Mouse (Mus musculus) hindbrain, postnatal 0 days (tissue): ENCODE results near the gene Pdcd11. TPM values are rescaled to one million over a fixed set of nuclear protein-coding genes. Genes with fewer than 3 reads are reported as not detected.

Experiments used
- ATAC-seq: fragments of 200-750 bp; cut with Nextera tagmentation; 2 replicates; pipeline ENCODE4 v1.8.0; 2017; ENCODE audit warnings: mild to moderate bottlenecking, moderate TSS enrichment, moderate library complexity
- DNase-seq: peaks from one replicate; pipeline ENCODE4 v3.0.0-alpha.2; 2015; ENCODE audit warnings: low spot score
- H3K27ac ChIP-seq: fragments of 300-500 bp; sonication (generic); 2 replicates; pipeline ENCODE4 v1.5.1; 2014; ENCODE audit warnings: mild to moderate bottlenecking
- H3K27me3 ChIP-seq: fragments of 300-500 bp; sonication (generic); 2 replicates; pipeline ENCODE4 v1.6.1; 2014; ENCODE audit warnings: low read length, mixed read lengths; ENCODE audit not compliant: insufficient read depth
- H3K36me3 ChIP-seq: fragments of 300-500 bp; sonication (generic); 2 replicates; pipeline ENCODE4 v1.6.1; 2014; ENCODE audit warnings: low read length, mixed read lengths; ENCODE audit not compliant: insufficient read depth
- H3K4me1 ChIP-seq: fragments of 300-500 bp; sonication (generic); 2 replicates; pipeline ENCODE4 v1.6.1; 2014; ENCODE audit warnings: antibody characterized with exemption, low read length, mixed read lengths; ENCODE audit not compliant: insufficient read depth
- H3K4me2 ChIP-seq: fragments of 300-500 bp; sonication (generic); 2 replicates; pipeline ENCODE4 v1.6.1; 2014; ENCODE audit warnings: low read depth, mild to moderate bottlenecking, low read length, moderate library complexity, mixed read lengths
- H3K4me3 ChIP-seq: fragments of 300-500 bp; sonication (generic); 2 replicates; pipeline ENCODE4 v1.5.1; 2014; ENCODE audit warnings: low read length
- H3K9ac ChIP-seq: fragments of 300-500 bp; sonication (generic); replicated peaks from 2 replicates; pipeline ENCODE4 v1.6.1; 2014; ENCODE audit warnings: mild to moderate bottlenecking, low read length, moderate library complexity, mixed read lengths
- H3K9me3 ChIP-seq: fragments of 300-500 bp; sonication (generic); 2 replicates; pipeline ENCODE4 v1.6.1; 2016; ENCODE audit warnings: low read length, mixed read lengths
- CTCF ChIP-seq: IDR thresholded peaks from 2 replicates; pipeline ENCODE4 v1.5.1; 2016; ENCODE audit warnings: antibody characterized with exemption, control low read depth, low read depth
- WGBS: fragments of 180-500 bp; shearing (Covaris S2); extraction: QIAGEN DNeasy Blood & Tissue Kit; methylation state at CpG from one replicate; pipeline ENCODE4 v1.1.7; 2014; 5-methylcytosine and 5-hydroxymethylcytosine counted together
- polyA plus RNA-seq: library from polyadenylated mRNA; unstranded; fragments of >200 nt; fragmentation: Nextera tagmentation; extraction: Ambion mirVana; gene quantifications from 2 replicates; pipeline ENCODE4 v1.2.1, GENCODE M21; 2015
- total RNA-seq: library from RNA; depleted of rRNA; stranded (reverse); fragments of >200 nt; gene quantifications from 2 replicates; pipeline ENCODE4 v1.2.3, GENCODE M21; 2014

Pdcd11 gene
- total and polyA plus RNA-seq, 2 experiments from 2014 or later, result 4.3 to 10.4 TPM

GRCm38 (mm10) chr19:47161669-47162068 is 71.1 kb downstream of the Pdcd11 start:
- no peaks in the 10 kb centered on the region for H3K9me3 ChIP-seq
- no peaks in the 10 kb centered on the region for H3K36me3 ChIP-seq
- no peaks in the 10 kb centered on the region for H3K4me1 ChIP-seq
- H3K27me3 ChIP-seq, result no peaks in the 10 kb centered on the region
- no peak overlapping the region for H3K4me2 ChIP-seq
- WGBS, result 66% methylated on average over 4 of the region's 4 CpGs
- ATAC-seq (no peak), DNase-seq (no peak)
- H3K4me3 ChIP-seq, result no peak overlapping the region
- H3K27ac ChIP-seq, result no peak overlapping the region
- no peak for TF ChIP-seq CTCF
- no peak overlapping the region for H3K9ac ChIP-seq

GRCm38 (mm10) chr19:47163176-47163744 is 72.7 kb downstream of the Pdcd11 start:
- Histone ChIP-seq H3K27me3 (no peaks in the 10 kb centered on the region), H3K9me3 (no peaks in the 10 kb centered on the region), H3K36me3 (no peaks in the 10 kb centered on the region), H3K27ac (no peak overlapping the region), H3K9ac (no peak overlapping the region), H3K4me1 (no peaks in the 10 kb centered on the region), H3K4me3 (no peak overlapping the region), H3K4me2 (no peak overlapping the region)
- TF ChIP-seq CTCF, result no peak
- WGBS, result 96% methylated on average over 6 of the region's 6 CpGs
- ATAC-seq (no peak), DNase-seq (no peak)

- Histone ChIP-seq H3K4me2 (no peak overlapping the region), H3K9me3 (no peaks in the 10 kb centered on the region), H3K4me3 (no peak overlapping the region), H3K27ac (no peak overlapping the region), H3K9ac (no peak overlapping the region), H3K27me3 (no peaks in the 10 kb centered on the region), H3K36me3 (no peaks in the 10 kb centered on the region), H3K4me1 (no peaks in the 10 kb centered on the region)
- TF ChIP-seq CTCF, result no peak
- WGBS, result 16% methylated on average over 3 of the region's 3 CpGs
- DNase-seq (no peak), ATAC-seq (no peak)
These were observed 76.2 kb downstream of the Pdcd11 start for GRCm38 (mm10) chr19:47166758-47167157.

GRCm38 (mm10) chr19:47167617-47168214 is 77.1 kb downstream of the Pdcd11 start:
- 56% methylated on average over 7 of the region's 7 CpGs for WGBS
- no peak for TF ChIP-seq CTCF
- ATAC-seq (no peak), DNase-seq (no peak)
- Histone ChIP-seq H3K36me3 (no peaks in the 10 kb centered on the region), H3K4me3 (no peak overlapping the region), H3K27ac (no peak overlapping the region), H3K9ac (no peak overlapping the region), H3K4me1 (no peaks in the 10 kb centered on the region), H3K4me2 (peak overlapping the region; percentile 6; the same call in 1 of the 2 replicates), H3K27me3 (no peaks in the 10 kb centered on the region), H3K9me3 (no peaks in the 10 kb centered on the region)

- ATAC-seq, result peak; percentile 32; the same call in 1 of the 2 replicates
- H3K4me3 ChIP-seq, result no peak overlapping the region
- no peaks in the 10 kb centered on the region for H3K27me3 ChIP-seq
- no peaks in the 10 kb centered on the region for H3K36me3 ChIP-seq
- 11% methylated on average over 13 of the region's 13 CpGs for WGBS
- H3K4me2 ChIP-seq, result peak overlapping the region; percentile 6
- DNase-seq, result peak; percentile 75
- no peak overlapping the region for H3K9ac ChIP-seq
- peak; percentile 87 for TF ChIP-seq CTCF
- H3K9me3 ChIP-seq, result no peaks in the 10 kb centered on the region
- no peaks in the 10 kb centered on the region for H3K4me1 ChIP-seq
- H3K27ac ChIP-seq, result no peak overlapping the region
These were observed 77.7 kb downstream of the Pdcd11 start for GRCm38 (mm10) chr19:47168223-47168622.

- Histone ChIP-seq H3K9me3 (no peaks in the 10 kb centered on the region), H3K27ac (no peak overlapping the region), H3K4me3 (no peak overlapping the region), H3K9ac (no peak overlapping the region), H3K4me1 (no peaks in the 10 kb centered on the region), H3K4me2 (peak overlapping the region; percentile 6), H3K36me3 (no peaks in the 10 kb centered on the region), H3K27me3 (no peaks in the 10 kb centered on the region)
- TF ChIP-seq CTCF, result peak; percentile 91
- 24% methylated on average over 11 of the region's 11 CpGs for WGBS
- peak; percentile 90 for DNase-seq
- ATAC-seq, result peak; percentile 79
These were observed 78.3 kb downstream of the Pdcd11 start for GRCm38 (mm10) chr19:47168793-47169412.

- H3K4me1 ChIP-seq, result no peaks in the 10 kb centered on the region
- no peak overlapping the region for H3K4me2 ChIP-seq
- H3K9me3 ChIP-seq, result no peaks in the 10 kb centered on the region
- H3K27me3 ChIP-seq, result no peaks in the 10 kb centered on the region
- ATAC-seq, result no peak
- H3K9ac ChIP-seq, result no peak overlapping the region
- H3K27ac ChIP-seq, result no peak overlapping the region
- peak; percentile 57 for DNase-seq
- no peaks in the 10 kb centered on the region for H3K36me3 ChIP-seq
- no peak overlapping the region for H3K4me3 ChIP-seq
- TF ChIP-seq CTCF, result peak; percentile 68
- WGBS, result 56% methylated on average over 3 of the region's 3 CpGs
These were observed 83.9 kb downstream of the Pdcd11 start for GRCm38 (mm10) chr19:47174515-47174914.
